Mouse (Mus musculus): Measurements from ENCODE around the gene Slc35g3. TPM values are rescaled to one million over a fixed set of nuclear protein-coding genes. Genes with fewer than 3 reads are reported as not detected.
A peak's percentile ranks its signal among the peaks of the same experiment; 100 is the strongest.

Gene Slc35g3
- total and polyA plus RNA-seq, 2 experiments from 2014 or later, result not detected

DNA sequence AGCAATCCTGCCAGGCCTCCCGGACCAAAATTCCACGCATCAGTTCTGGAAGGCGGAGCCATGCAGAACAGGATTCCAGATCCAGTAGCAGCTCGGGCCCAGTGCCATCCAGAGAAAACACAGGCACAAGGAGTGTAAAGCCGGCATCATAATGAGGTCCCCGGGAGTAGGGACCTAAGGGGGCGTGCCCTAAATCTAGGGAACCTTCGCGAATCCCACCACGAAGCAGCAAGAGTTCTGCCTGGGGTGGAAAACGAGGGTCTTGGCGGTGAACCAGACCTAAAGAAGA is 42.8 kb upstream of the Slc35g3 start:
- H3K9ac ChIP-seq (replicated peaks; ENCODE audit: low read depth, low read length), result no peak overlapping the region

DNA sequence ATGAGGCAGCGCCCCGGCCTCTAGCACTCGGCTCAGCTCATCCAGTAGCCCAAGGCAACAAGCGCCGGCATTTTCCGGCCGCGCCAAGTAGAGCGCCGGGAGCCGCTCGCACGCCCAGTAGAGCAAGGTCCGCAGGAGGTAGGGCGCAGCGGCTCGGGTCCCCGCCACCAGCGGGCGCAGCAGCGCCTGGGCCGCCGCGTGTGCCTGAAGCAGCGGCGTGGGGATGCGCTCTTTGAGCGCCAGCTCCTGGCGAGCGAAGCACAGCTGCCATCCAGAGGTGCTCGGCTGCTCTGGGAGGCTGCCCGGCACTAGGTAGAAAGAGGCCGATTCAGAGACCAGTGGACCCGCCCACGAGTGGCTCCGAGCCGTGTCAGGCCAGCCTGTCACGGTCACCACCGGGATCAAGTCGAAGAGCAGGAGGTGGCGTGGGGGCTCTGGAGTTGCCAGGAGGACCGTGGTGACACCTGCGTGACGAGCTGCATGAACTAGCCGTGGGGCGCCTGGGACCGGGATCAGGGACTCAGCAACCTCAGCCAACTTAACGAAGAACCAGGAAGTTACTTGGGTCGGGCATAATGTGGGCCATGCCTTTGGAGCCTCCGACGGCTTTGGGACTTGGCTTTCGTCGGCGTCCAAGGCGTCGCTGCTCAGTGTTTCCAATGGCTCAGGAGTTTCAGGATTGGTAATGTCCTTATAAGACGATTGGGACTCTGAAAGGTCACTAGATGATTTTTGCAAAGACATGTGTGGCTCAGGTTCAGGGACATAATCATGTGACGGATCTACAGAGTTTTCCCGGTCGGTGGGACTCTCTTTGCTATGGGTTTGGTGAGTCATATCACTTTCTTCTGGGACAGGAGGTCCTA is 42.3 kb upstream of the Slc35g3 start:
- H3K9me3 ChIP-seq (replicated peaks; ENCODE audit: control insufficient read depth, low read length), result no peaks in the 10 kb centered on the region
- H3K4me1 ChIP-seq (ENCODE audit: control insufficient read depth, insufficient read depth), result peaks cover 43% of the 10 kb centered on the region
- peak overlapping the region; percentile 13; the same call in 1 of the 2 replicates for H3K27ac ChIP-seq (ENCODE audit: low read depth)
- WGBS, result 2% methylated on average over 50 of the region's 60 CpGs
- peaks cover 24% of the 10 kb centered on the region for H3K27me3 ChIP-seq (ENCODE audit: control insufficient read depth, insufficient read depth, low read length)
- H3K9ac ChIP-seq (replicated peaks; ENCODE audit: low read depth, low read length), result peak overlapping the region; percentile 49; the same call in 1 of the 2 replicates
- peak overlapping the region; percentile 57 for H3K4me3 ChIP-seq (ENCODE audit: low read depth, low read length)
- ATAC-seq (ENCODE audit: insufficient read depth, low read depth), result peak; percentile 75
- peak overlapping the region; percentile 84 for H3K4me2 ChIP-seq (ENCODE audit: low read depth, low read length)
- H3K36me3 ChIP-seq (replicated peaks; ENCODE audit: control insufficient read depth, insufficient read depth, low read length), result no peaks in the 10 kb centered on the region
- TF ChIP-seq EP300 (IDR thresholded peaks at IDR 0.05; ENCODE audit: low read depth) (no peak), CTCF (IDR thresholded peaks at IDR 0.05; ENCODE audit: low read depth) (peak; percentile 65)
- peak; percentile 63 for DNase-seq (ENCODE audit: low spot score)

More for the DNA sequence above, 42.8 kb upstream of the Slc35g3 start:
- H3K4me3 ChIP-seq (ENCODE audit: low read depth, low read length), result peak overlapping the region; percentile 57
- H3K27me3 ChIP-seq (ENCODE audit: control insufficient read depth, insufficient read depth, low read length), result peaks cover 24% of the 10 kb centered on the region
- no peaks in the 10 kb centered on the region for H3K9me3 ChIP-seq (replicated peaks; ENCODE audit: control insufficient read depth, low read length)
- no peak for TF ChIP-seq CTCF (IDR thresholded peaks at IDR 0.05; ENCODE audit: low read depth)
- TF ChIP-seq EP300 (IDR thresholded peaks at IDR 0.05; ENCODE audit: low read depth), result no peak
- no peaks in the 10 kb centered on the region for H3K36me3 ChIP-seq (replicated peaks; ENCODE audit: control insufficient read depth, insufficient read depth, low read length)
- ATAC-seq (ENCODE audit: insufficient read depth, low read depth) (no peak), DNase-seq (ENCODE audit: low spot score) (no peak)
- peaks cover 39% of the 10 kb centered on the region for H3K4me1 ChIP-seq (ENCODE audit: control insufficient read depth, insufficient read depth)
- H3K4me2 ChIP-seq (ENCODE audit: low read depth, low read length), result peak overlapping the region; percentile 84
- H3K27ac ChIP-seq (ENCODE audit: low read depth), result no peak overlapping the region
- 12% methylated on average over 12 of the region's 12 CpGs for WGBS

DNA sequence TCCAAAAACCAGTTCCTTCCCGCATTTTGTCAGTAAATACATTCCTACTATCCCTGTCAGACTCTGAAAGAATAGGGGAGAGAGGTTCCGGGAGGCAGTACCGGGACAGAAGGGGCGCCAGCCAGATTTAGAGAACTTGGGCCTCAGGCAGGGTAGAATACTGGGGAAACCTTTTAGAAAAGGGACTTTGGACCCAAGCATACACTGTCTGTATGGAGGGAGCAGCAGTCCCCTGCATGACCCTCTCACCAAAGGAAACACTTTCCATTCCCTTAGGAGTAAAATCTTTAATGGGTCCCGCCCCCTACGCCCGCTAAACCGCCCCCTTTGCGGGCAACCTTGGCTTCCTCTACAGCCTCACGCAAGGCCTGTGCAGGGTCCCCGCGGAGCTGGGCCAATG is 41.6 kb upstream of the Slc35g3 start:
- ATAC-seq (ENCODE audit: insufficient read depth, low read depth), result peak; percentile 4; the same call in 1 of the 2 replicates
- Histone ChIP-seq H3K36me3 (replicated peaks; ENCODE audit: control insufficient read depth, insufficient read depth, low read length) (no peaks in the 10 kb centered on the region), H3K4me3 (ENCODE audit: low read depth, low read length) (peak overlapping the region; percentile 57), H3K27ac (ENCODE audit: low read depth) (0 out of 2 replicates have a peak overlapping the region, but pooled peaks have one; percentile 13), H3K4me2 (ENCODE audit: low read depth, low read length) (peak overlapping the region; percentile 84), H3K4me1 (ENCODE audit: control insufficient read depth, insufficient read depth) (peaks cover 43% of the 10 kb centered on the region), H3K9ac (replicated peaks; ENCODE audit: low read depth, low read length) (peak overlapping the region; percentile 49; the same call in 1 of the 2 replicates), H3K9me3 (replicated peaks; ENCODE audit: control insufficient read depth, low read length) (no peaks in the 10 kb centered on the region), H3K27me3 (ENCODE audit: control insufficient read depth, insufficient read depth, low read length) (peaks cover 24% of the 10 kb centered on the region)
- no peak for DNase-seq (ENCODE audit: low spot score)
- TF ChIP-seq EP300 (IDR thresholded peaks at IDR 0.05; ENCODE audit: low read depth), result no peak
- WGBS, result 3% methylated on average over 12 of the region's 12 CpGs

DNA sequence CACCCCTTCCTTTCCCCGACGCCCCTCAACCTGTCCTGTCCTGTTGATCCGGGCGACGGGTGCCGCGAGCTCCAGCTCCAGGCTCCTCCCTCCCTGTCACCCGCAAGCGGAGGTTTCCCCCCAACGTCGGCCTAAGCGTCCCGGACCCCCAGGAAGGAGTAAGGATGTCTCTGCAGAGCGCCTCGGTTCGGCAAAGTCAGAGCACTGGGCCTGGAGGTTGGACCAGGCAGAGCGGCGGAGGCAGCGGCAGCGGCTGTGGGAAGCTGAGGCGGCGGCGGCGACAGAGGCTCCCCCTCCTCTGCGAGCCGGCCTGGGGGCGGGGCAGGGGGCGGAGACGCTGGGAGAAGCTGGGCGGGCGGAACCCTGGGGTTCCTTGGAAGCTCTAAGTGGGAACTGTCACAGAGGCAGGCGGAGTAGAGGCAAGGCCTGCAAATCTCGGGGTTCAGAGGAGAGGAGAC is 40.9 kb upstream of the Slc35g3 start:
- ATAC-seq (ENCODE audit: insufficient read depth, low read depth) (0 out of 2 replicates have a peak, but pooled peaks have one; percentile 7), DNase-seq (ENCODE audit: low spot score) (peak; percentile 62)
- peaks cover 43% of the 10 kb centered on the region for H3K4me1 ChIP-seq (ENCODE audit: control insufficient read depth, insufficient read depth)
- H3K4me2 ChIP-seq (ENCODE audit: low read depth, low read length), result peak overlapping the region; percentile 84
- no peaks in the 10 kb centered on the region for H3K36me3 ChIP-seq (replicated peaks; ENCODE audit: control insufficient read depth, insufficient read depth, low read length)
- peak overlapping the region; percentile 57 for H3K4me3 ChIP-seq (ENCODE audit: low read depth, low read length)
- under 1% methylated on average over 33 of the region's 33 CpGs for WGBS
- no peaks in the 10 kb centered on the region for H3K9me3 ChIP-seq (replicated peaks; ENCODE audit: control insufficient read depth, low read length)
- TF ChIP-seq CTCF (IDR thresholded peaks at IDR 0.05; ENCODE audit: low read depth) (no peak), EP300 (IDR thresholded peaks at IDR 0.05; ENCODE audit: low read depth) (no peak)
- H3K9ac ChIP-seq (replicated peaks; ENCODE audit: low read depth, low read length), result peak overlapping the region; percentile 49; the same call in 1 of the 2 replicates
- H3K27me3 ChIP-seq (ENCODE audit: control insufficient read depth, insufficient read depth, low read length), result peaks cover 29% of the 10 kb centered on the region
- peak overlapping the region; percentile 18; the same call in 1 of the 2 replicates for H3K27ac ChIP-seq (ENCODE audit: low read depth)

DNA sequence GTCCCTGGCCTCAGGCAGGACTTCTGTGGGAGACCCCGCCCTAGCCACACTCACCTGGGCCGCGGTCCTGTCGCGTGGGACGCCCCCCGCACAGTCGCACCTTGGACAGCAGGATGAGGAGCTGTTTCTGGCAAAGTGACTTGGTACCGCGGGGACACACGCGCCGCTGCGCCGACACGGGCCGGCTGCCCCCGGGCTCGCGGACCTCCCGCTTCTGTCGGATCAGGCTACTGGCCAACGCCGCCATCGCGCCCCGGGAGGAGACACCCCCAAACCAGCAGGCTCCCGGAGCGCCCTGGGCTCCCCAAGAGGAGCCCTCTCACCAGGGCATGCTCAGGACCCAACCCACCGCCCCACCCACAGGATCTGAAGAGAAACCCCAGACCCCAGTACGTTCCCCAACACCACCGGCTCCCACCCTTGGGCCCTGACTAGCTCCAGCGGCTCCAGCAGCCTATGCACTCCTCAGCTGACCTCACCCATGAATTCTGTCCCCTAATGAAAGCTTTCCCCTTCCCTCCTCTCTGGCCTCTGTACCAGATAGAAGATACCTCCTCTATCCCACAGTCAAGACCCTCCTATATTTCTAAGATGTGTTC is 39.7 kb upstream of the Slc35g3 start, which contains the start of gene Fgf11:
Gene Fgf11 (minus strand): TSS at position 479 of the 599 bp plus-strand sequence.
- Histone ChIP-seq H3K4me3 (ENCODE audit: low read depth, low read length) (peak within 1 kb of the TSS; percentile 57), H3K4me2 (ENCODE audit: low read depth, low read length) (peak within 1 kb of the TSS; percentile 84), H3K36me3 (replicated peaks; ENCODE audit: control insufficient read depth, insufficient read depth, low read length) (no peaks in the 10 kb centered on the region), H3K27me3 (ENCODE audit: control insufficient read depth, insufficient read depth, low read length) (peaks cover 29% of the 10 kb centered on the region), H3K27ac (ENCODE audit: low read depth) (peak within 1 kb of the TSS; percentile 18; the same call in 1 of the 2 replicates), H3K9ac (replicated peaks; ENCODE audit: low read depth, low read length) (peak within 1 kb of the TSS; percentile 49; the same call in 1 of the 2 replicates), H3K4me1 (ENCODE audit: control insufficient read depth, insufficient read depth) (peaks cover 43% of the 10 kb centered on the region), H3K9me3 (replicated peaks; ENCODE audit: control insufficient read depth, low read length) (no peaks in the 10 kb centered on the region)
- TF ChIP-seq CTCF (IDR thresholded peaks at IDR 0.05; ENCODE audit: low read depth) (no peak), EP300 (IDR thresholded peaks at IDR 0.05; ENCODE audit: low read depth) (no peak)
- ATAC-seq (ENCODE audit: insufficient read depth, low read depth) (no peak), DNase-seq (ENCODE audit: low spot score) (no peak)
- WGBS, result 2% methylated on average over 33 of the region's 33 CpGs

Data from heart, postnatal 0 days (tissue).